Mouse (Mus musculus): ENCODE results near the gene 2010109A12Rik. TPM values are rescaled to one million over a fixed set of nuclear protein-coding genes. Genes with fewer than 3 reads are reported as not detected.
A peak's percentile ranks its signal among the peaks of the same experiment; 100 is the strongest.

Gene 2010109A12Rik
- total RNA-seq (2014; rRNA removed) (0.13 and 0.28 TPM in 2 replicates), polyA plus RNA-seq (2012; rRNA removed) (not detected in 2 replicates)

DNA sequence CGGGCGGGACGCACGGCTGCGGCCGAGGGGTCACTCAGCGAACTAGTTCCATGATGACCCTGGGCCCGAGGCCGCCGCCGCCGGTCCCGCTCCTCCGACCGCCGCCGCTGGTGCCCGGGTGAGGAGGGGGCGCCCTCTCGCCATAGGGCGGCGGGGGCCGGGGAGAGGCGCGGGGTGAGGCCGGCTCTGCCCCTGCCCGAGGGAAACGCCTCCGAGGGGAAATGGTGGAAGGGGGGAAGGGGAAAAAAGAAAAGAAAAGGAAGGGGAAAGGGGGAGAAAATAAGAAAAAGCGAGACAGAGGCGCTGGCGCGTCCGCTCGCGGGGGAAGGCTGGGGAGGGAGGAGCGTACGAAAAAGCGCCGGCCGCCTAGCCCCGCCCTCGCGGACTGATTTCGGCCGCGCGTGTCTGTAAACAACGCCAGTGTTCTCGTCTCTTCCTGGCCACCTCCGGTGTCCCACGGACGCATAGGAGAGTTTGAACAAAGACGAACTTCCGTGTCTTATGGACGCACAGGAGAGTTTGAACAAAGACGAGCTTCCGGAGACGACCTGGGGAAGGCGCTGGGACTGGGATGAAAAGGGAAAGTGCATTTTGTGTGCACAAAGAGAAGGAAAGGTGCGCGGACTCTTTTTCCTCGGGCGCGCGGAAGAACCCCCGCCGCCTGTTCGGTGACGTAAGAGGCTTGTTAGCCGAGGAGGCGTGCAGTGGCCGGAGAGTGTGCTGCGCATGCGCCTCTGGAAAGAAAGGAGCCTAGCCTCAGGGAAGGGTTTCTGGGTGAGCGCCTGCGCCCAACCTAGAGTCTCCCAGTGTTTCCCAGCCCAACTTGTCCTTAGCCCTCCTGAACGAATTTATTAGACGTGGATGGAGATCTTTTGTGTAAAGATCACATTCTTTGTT lies at the start of gene 2010109A12Rik, which contains the start of gene Ccni:
Gene 2010109A12Rik, plus strand, starts transcription at position 410 of the 897 bp plus-strand sequence.
Gene Ccni, minus strand, starts transcription at position 387 of the 897 bp plus-strand sequence.
- Histone ChIP-seq H3K27me3 (ENCODE audit: control insufficient read depth, insufficient read depth, low read length) (no peaks in the 10 kb centered on the region), H3K36me3 (ENCODE audit: control insufficient read depth, insufficient read depth, low read length) (peaks cover 5% of the 10 kb centered on the region), H3K79me2 (ENCODE audit: control insufficient read depth, insufficient read depth, low read length) (peaks cover 9% of the 10 kb centered on the region; the same call in 1 of the 2 replicates), H3K4me1 (ENCODE audit: control insufficient read depth, insufficient read depth, low read length) (peaks cover 5% of the 10 kb centered on the region; the same call in 1 of the 2 replicates), H3K4me3 (ENCODE audit: insufficient read depth, low read depth, low read length) (peak within 1 kb of the TSS; percentile 100), H3K27ac (replicated peaks; ENCODE audit: insufficient read depth, low read depth, low read length) (peak within 1 kb of the TSS; percentile 91), H3K9ac (ENCODE audit: low read depth, low read length) (peak within 1 kb of the TSS; percentile 99)
- under 1% methylated on average over 73 of the region's 79 CpGs for WGBS
- peak; percentile 87 for DNase-seq (ENCODE audit: extremely low read depth, low read depth, low spot score)
- TF ChIP-seq POLR2A (IDR thresholded peaks at IDR 0.05; ENCODE audit: extremely low read depth, insufficient read depth, low read length) (peak; percentile 83), CTCF (IDR thresholded peaks at IDR 0.05; ENCODE audit: low read depth, low read length) (no peak)

DNA sequence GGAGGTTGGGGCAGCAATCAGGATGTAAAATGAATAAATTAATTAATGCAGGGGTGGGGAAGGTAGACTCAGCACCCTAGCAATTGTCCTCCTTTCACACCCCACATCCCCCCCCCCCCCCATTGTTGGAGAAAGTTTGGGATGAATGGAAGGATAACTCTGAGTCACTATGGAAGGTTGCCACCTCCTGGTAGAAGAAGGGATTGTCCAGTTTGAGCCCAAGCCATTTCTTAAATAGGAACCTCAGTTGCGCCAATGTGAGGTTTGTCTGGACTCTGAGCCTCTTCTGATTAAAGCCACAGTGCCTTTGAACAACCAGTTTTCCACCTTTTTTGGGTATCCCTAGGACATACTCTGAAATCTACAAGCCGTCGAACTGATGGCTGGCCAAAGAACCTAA lies 42.8 kb upstream of the 2010109A12Rik start:
- Histone ChIP-seq H3K9ac (ENCODE audit: low read depth, low read length) (no peak overlapping the region), H3K27me3 (ENCODE audit: control insufficient read depth, insufficient read depth, low read length) (no peaks in the 10 kb centered on the region), H3K27ac (replicated peaks; ENCODE audit: insufficient read depth, low read depth, low read length) (no peak overlapping the region), H3K79me2 (ENCODE audit: control insufficient read depth, insufficient read depth, low read length) (no peaks in the 10 kb centered on the region), H3K36me3 (ENCODE audit: control insufficient read depth, insufficient read depth, low read length) (peaks cover 12% of the 10 kb centered on the region; the same call in 1 of the 2 replicates), H3K4me3 (ENCODE audit: insufficient read depth, low read depth, low read length) (no peak overlapping the region), H3K4me1 (ENCODE audit: control insufficient read depth, insufficient read depth, low read length) (no peaks in the 10 kb centered on the region)
- peak; percentile 48 for DNase-seq (ENCODE audit: extremely low read depth, low read depth, low spot score)
- 68% methylated on average over 3 of the region's 3 CpGs for WGBS
- TF ChIP-seq POLR2A (IDR thresholded peaks at IDR 0.05; ENCODE audit: extremely low read depth, insufficient read depth, low read length): no peak
- TF ChIP-seq CTCF (IDR thresholded peaks at IDR 0.05; ENCODE audit: low read depth, low read length): peak; percentile 61

DNA sequence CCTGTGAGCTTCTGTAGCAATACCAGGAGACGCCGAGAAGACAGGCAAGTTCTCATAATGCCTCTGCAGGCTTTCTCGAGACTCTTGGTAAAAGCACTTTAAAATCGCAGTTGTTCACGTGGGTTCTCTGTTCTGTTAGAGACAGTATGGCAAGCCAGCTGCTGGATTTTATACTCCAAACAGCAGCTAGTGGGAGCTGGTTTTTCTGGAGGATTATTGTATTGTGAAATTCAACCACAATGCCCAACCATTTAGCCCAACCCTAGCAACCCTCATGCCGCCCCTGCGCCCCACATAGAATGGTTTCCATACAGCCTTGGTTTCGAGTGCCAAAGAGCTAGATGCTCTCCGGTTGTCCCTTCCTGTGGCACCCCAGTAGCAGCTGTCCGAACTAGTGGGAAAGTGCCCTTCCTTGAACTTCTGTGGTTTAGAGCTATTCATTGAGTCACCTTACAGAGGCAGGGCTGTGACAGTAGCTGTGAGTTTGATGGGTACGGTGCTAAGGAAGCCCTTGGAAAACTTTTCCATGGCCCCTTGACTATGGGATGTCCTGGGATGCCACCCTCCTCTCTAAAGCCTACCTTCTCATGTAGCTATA lies 38.3 kb upstream of the 2010109A12Rik start:
- no peaks in the 10 kb centered on the region for H3K27me3 ChIP-seq (ENCODE audit: control insufficient read depth, insufficient read depth, low read length)
- peaks cover 11% of the 10 kb centered on the region; the same call in 1 of the 2 replicates for H3K36me3 ChIP-seq (ENCODE audit: control insufficient read depth, insufficient read depth, low read length)
- DNase-seq (ENCODE audit: extremely low read depth, low read depth, low spot score): no peak
- no peaks in the 10 kb centered on the region for H3K4me1 ChIP-seq (ENCODE audit: control insufficient read depth, insufficient read depth, low read length)
- H3K27ac ChIP-seq (replicated peaks; ENCODE audit: insufficient read depth, low read depth, low read length): no peak overlapping the region
- WGBS: 89% methylated on average over 11 of the region's 11 CpGs
- TF ChIP-seq POLR2A (IDR thresholded peaks at IDR 0.05; ENCODE audit: extremely low read depth, insufficient read depth, low read length): no peak
- no peak for TF ChIP-seq CTCF (IDR thresholded peaks at IDR 0.05; ENCODE audit: low read depth, low read length)
- H3K9ac ChIP-seq (ENCODE audit: low read depth, low read length): no peak overlapping the region
- no peaks in the 10 kb centered on the region for H3K79me2 ChIP-seq (ENCODE audit: control insufficient read depth, insufficient read depth, low read length)
- no peak overlapping the region for H3K4me3 ChIP-seq (ENCODE audit: insufficient read depth, low read depth, low read length)

DNA sequence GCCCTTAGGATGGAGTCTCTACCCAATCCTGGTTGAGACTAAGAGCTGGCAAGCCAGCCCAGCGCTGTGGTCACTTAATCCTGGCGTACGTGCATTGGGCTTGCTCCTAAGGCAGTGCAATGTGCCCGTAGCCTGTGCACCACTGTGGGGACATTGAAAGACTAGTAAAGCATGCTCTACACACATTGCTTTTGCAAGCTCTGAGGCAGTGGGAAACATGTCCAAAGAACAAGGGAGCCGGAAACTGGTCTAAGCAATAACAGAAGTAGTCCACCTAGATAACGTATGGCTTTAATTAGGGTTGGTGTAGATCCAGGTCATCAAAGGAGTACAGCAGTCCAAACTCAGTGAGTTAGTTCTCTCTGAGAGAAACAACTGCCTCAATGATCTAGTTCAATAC lies 37.7 kb upstream of the 2010109A12Rik start:
- H3K27ac ChIP-seq (replicated peaks; ENCODE audit: insufficient read depth, low read depth, low read length): no peak overlapping the region
- no peak for DNase-seq (ENCODE audit: extremely low read depth, low read depth, low spot score)
- no peaks in the 10 kb centered on the region for H3K79me2 ChIP-seq (ENCODE audit: control insufficient read depth, insufficient read depth, low read length)
- TF ChIP-seq POLR2A (IDR thresholded peaks at IDR 0.05; ENCODE audit: extremely low read depth, insufficient read depth, low read length): no peak
- TF ChIP-seq CTCF (IDR thresholded peaks at IDR 0.05; ENCODE audit: low read depth, low read length): no peak
- H3K4me3 ChIP-seq (ENCODE audit: insufficient read depth, low read depth, low read length): no peak overlapping the region
- H3K27me3 ChIP-seq (ENCODE audit: control insufficient read depth, insufficient read depth, low read length): no peaks in the 10 kb centered on the region
- peaks cover 13% of the 10 kb centered on the region; the same call in 1 of the 2 replicates for H3K36me3 ChIP-seq (ENCODE audit: control insufficient read depth, insufficient read depth, low read length)
- no peak overlapping the region for H3K9ac ChIP-seq (ENCODE audit: low read depth, low read length)
- H3K4me1 ChIP-seq (ENCODE audit: control insufficient read depth, insufficient read depth, low read length): no peaks in the 10 kb centered on the region
- 96% methylated on average over 6 of the region's 6 CpGs for whole genome bisulfite sequencing

DNA sequence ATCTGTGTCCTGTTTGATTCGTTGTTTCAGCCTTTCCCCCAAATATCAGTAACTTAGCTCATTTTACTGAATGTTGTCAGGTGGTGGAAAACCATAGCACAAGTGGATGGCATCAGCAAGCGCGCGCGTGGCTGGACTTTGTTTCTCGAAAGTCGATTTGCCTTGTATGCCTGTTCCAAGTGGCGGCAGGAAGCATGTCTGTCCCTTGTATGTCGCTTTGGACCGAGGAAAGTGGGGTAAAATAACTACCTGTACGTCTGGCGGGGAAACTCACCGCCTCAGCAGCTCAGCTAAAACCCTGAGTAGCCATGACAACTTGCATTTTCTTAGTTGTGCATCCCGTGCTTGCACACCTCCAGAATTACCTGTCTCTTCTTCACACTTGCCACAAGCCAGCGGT lies 34.9 kb upstream of the 2010109A12Rik start:
- Histone ChIP-seq H3K27me3 (ENCODE audit: control insufficient read depth, insufficient read depth, low read length) (no peaks in the 10 kb centered on the region), H3K4me1 (ENCODE audit: control insufficient read depth, insufficient read depth, low read length) (no peaks in the 10 kb centered on the region), H3K4me3 (ENCODE audit: insufficient read depth, low read depth, low read length) (no peak overlapping the region), H3K9ac (ENCODE audit: low read depth, low read length) (no peak overlapping the region), H3K79me2 (ENCODE audit: control insufficient read depth, insufficient read depth, low read length) (no peaks in the 10 kb centered on the region), H3K27ac (replicated peaks; ENCODE audit: insufficient read depth, low read depth, low read length) (no peak overlapping the region), H3K36me3 (ENCODE audit: control insufficient read depth, insufficient read depth, low read length) (peaks cover 9% of the 10 kb centered on the region; the same call in 1 of the 2 replicates)
- 96% methylated on average over 15 of the region's 15 CpGs for WGBS
- DNase-seq (ENCODE audit: extremely low read depth, low read depth, low spot score): no peak
- no peak for TF ChIP-seq CTCF (IDR thresholded peaks at IDR 0.05; ENCODE audit: low read depth, low read length)
- TF ChIP-seq POLR2A (IDR thresholded peaks at IDR 0.05; ENCODE audit: extremely low read depth, insufficient read depth, low read length): no peak

Measured in liver, adult 2 months (tissue).